Mouse (Mus musculus) left cerebral cortex, adult 8-10 months (tissue): ENCODE measurements around the gene Acer2. TPM values are rescaled to one million over a fixed set of nuclear protein-coding genes. Genes with fewer than 3 reads are reported as not detected.

Experiments
- DNase-seq, 2 experiments: peaks; one replicate each; pipeline ENCODE4 v3.0.0; 2022; ENCODE audit warnings: low spot score in 2 of 2
- total RNA-seq, 4 experiments: library from RNA; stranded (reverse); gene quantifications; 2 replicates each; pipeline ENCODE4 v1.2.4; 2022

The Acer2 gene
- total RNA-seq, 4 experiments from 2014 or later, result 6.5 to 11.5 (median 9.3) TPM

GRCm38 (mm10) chr4:86948794-86949193 is 74.6 kb downstream of the Acer2 start:
- DNase-seq, result no peak

GRCm38 (mm10) chr4:86953519-86953918 is 79.3 kb downstream of the Acer2 start:
- DNase-seq, result no peak

GRCm38 (mm10) chr4:86955448-86955847 is 81.3 kb downstream of the Acer2 start:
- DNase-seq, result no peak

DNA sequence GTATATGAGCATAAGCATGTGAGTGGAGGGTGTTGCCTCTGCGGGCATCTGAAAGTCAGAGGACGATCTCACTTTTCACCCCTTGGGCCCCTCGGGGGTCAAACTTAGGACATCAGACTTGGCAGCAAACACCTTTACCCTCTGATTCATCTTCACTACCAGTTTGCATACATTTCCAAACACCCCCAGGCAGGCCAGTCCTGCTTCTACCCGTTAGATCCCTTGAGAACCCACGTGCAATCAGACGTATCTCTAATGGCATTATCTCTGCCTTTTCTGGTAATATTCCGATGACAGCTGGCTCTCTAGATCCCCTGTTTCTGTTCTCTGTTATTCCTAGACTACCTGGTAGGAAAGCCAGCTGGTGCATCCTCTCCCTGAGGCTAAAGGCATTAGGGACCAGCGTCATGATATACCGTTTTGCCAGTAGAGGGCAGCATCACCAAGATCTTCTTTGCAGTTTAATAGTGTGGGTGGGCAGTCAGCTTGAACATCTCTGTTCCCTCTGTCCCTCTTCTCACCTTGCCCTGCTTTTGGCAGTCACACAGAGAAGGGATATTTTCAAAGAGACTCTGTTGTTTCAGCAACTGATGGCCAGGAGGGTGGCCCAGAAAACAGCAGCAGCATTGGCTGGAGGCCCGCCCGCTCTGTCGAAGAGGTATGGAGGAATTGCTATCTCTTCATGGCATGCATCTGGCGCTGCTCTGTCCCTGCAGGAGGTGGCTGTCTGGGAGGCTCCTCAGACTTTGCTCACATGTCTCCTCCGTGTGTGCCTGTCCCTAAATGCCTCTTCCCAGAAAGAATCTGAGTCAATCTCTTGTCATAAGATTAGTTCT is 83.6 kb downstream of the Acer2 start:
- DNase-seq, result peak; percentile 63 to 70

GRCm38 (mm10) chr4:86977272-86977671 is 103.1 kb downstream of the Acer2 start:
- no peak for DNase-seq

Other genes starting within 250 kb of the Acer2 start
- gene Plin2, start 204.3 kb upstream of the Acer2 start, total RNA-seq, result 10 to 100 TPM; 12.3 to 24.9 (median 18.8) TPM
- gene Dennd4c, start 125.8 kb upstream of the Acer2 start, total RNA-seq, result 10 to 100 TPM; 10.7 to 12.2 (median 11.6) TPM
- gene Rps6, start 17.0 kb upstream of the Acer2 start, total RNA-seq, result 100 to 1,000 TPM; 447 to 482 (median 465) TPM